Mouse (Mus musculus) spleen, embryonic (tissue): ENCODE measurements around the gene Arhgap31.

Experiments used
- CTCF ChIA-PET: fragments of 350-600 bp; sonication (Branson Sonifier 250); formaldehyde crosslinking; loops from one replicate; lab custom pipeline; 2022; lab: Charles Lee

Arhgap31 gene

GRCm38 (mm10) chr16:38652653-38653052 is 60.4 kb downstream of the Arhgap31 start:
- CTCF ChIA-PET = no interaction called here

GRCm38 (mm10) chr16:38651721-38652231 is 61.3 kb downstream of the Arhgap31 start:
- CTCF ChIA-PET = no interaction called here

- CTCF ChIA-PET = no interaction called here
Observed at GRCm38 (mm10) chr16:38651306-38651705, 61.8 kb downstream of the Arhgap31 start.

DNA sequence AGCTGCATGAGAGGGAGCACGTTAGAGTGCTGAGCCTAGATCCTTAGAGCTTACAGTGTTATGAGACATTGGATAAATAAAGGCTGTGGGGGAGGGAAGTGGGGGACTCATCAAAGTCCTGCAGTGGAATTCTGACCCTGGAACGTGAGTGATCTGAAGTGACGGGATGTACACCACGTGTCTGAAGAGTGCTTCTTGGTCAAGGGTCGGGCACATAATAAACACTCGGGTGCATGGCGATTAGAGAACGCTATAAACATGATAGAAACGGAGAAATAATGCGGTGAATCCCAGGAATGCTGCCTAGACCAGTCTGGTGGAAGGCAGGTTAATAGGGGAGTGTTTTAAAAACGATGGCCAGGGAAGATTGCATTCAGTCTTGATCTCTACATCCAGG is 63.6 kb downstream of the Arhgap31 start:
- CTCF ChIA-PET = no interaction called here

DNA sequence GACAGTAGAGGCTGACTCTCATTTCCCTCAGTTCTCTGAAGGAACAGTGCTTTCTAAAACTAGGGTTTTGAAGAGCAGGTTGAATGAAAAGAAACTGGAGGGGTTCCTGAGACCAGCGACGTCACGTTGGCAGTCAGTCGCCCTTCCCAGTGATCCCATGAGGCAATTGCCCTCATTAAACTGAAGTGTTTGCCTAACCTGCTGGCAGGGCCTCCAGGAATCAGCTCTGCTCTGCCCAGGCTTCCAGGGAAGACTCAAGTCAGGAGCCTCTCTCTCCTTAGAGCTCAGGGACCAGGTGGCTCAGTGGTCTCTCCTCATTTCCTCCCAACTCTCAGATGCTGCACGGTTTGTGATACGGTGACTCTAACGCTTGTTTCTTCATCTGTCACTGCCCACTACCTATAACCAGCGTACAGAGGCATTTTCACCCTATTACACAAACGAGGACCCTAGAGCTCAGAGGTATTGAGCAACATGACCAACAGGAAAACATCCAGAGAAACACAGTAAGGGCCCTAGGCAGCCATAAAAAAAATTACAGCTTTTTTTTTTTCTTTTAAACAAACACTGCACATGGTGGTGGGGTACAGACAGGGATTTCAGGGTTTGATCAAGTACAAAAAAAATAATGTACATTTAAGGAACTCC is 64.2 kb downstream of the Arhgap31 start:
- CTCF ChIA-PET = no interaction called here

- CTCF ChIA-PET = no interaction called here
Observed at GRCm38 (mm10) chr16:38648155-38648554, 64.9 kb downstream of the Arhgap31 start.

DNA sequence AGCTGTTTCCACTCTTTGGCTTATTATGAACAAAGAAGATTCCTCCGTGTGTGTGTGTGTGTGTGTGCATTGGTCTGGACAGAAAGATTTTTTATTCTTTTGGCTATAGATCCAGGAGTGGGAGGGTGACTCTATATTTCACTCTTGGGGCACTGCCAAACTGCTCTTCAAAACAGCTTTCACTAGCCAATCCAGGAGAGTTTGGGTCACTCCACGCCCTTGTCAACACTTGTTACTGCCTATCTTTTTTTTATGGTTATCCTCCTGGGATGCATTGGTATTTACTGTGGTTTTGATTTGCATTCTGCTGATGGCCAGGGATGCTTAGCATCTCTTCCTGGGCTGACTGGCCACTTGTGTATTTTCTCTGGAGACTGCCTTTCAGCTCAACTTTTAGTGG is 68.6 kb downstream of the Arhgap31 start:
- CTCF ChIA-PET = no interaction called here

- CTCF ChIA-PET = interaction anchor here (0.6 kb wide), 1 partner anchor 232 kb away, joined by 4 read pairs; no protein-coding TSS in a partner anchor
Observed at GRCm38 (mm10) chr16:38637085-38637484, 76.0 kb downstream of the Arhgap31 start.

DNA sequence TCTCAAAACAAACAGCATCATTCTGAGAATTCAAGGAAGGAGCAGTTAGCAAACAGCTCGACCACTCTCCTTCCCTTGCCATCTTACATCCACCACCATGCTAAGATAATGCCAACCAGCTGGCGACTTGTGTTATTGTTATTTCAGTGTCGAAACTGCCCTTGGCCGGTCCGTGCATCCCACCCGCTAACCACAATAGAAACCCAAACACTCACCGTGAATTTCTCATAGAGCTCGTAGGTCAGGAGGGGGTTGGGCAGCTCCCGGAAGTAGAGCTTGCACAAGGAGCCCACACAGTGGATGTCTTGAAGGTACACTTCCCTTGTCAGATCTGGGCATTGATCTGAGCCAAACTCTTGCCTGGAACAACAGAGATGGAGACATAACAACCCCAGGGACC is 76.4 kb downstream of the Arhgap31 start:
- CTCF ChIA-PET = interaction anchor here (0.6 kb wide), 1 partner anchor 232 kb away, joined by 4 read pairs; no protein-coding TSS in a partner anchor

GRCm38 (mm10) chr16:38635833-38636390 is 77.2 kb downstream of the Arhgap31 start:
- CTCF ChIA-PET = interaction anchor here (0.5 to 0.7 kb wide), 3 partner anchors 20 to 74 kb away, joined by 3 read pairs; no protein-coding TSS in a partner anchor

DNA sequence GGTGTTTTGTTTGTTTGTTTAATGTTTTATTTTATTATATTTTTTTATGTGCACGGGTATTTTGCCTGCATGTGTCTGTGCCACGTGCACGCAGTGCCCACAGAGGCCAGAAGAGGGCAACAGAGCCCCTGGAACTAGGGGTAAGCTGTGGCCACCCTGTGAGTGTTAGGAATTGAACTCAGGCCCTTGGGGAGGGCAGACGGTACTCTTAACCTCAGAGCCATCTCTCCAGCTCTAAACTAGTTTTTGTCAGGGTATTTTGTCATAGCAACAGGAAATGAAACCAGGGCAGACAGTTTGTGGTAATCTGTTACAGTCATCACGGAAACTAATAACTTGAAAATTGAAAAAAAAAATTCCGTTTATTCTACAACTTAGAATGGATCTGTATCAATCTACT is 80.9 kb downstream of the Arhgap31 start:
- CTCF ChIA-PET = interaction anchor here (0.7 to 1.4 kb wide), 3 partner anchors 45 to 384 kb away, joined by 3 to 5 read pairs (median 4); no protein-coding TSS in a partner anchor

- CTCF ChIA-PET = no interaction called here
Observed at GRCm38 (mm10) chr16:38625811-38626369, 87.2 kb downstream of the Arhgap31 start.

- CTCF ChIA-PET = no interaction called here
Observed at GRCm38 (mm10) chr16:38625411-38625810, 87.7 kb downstream of the Arhgap31 start.

GRCm38 (mm10) chr16:38624303-38624702 is 88.8 kb downstream of the Arhgap31 start:
- CTCF ChIA-PET = no interaction called here

GRCm38 (mm10) chr16:38622283-38622682 is 90.8 kb downstream of the Arhgap31 start:
- CTCF ChIA-PET = interaction anchor here (0.5 kb wide), 1 partner anchor 170 kb away, joined by 4 read pairs; no protein-coding TSS in a partner anchor

DNA sequence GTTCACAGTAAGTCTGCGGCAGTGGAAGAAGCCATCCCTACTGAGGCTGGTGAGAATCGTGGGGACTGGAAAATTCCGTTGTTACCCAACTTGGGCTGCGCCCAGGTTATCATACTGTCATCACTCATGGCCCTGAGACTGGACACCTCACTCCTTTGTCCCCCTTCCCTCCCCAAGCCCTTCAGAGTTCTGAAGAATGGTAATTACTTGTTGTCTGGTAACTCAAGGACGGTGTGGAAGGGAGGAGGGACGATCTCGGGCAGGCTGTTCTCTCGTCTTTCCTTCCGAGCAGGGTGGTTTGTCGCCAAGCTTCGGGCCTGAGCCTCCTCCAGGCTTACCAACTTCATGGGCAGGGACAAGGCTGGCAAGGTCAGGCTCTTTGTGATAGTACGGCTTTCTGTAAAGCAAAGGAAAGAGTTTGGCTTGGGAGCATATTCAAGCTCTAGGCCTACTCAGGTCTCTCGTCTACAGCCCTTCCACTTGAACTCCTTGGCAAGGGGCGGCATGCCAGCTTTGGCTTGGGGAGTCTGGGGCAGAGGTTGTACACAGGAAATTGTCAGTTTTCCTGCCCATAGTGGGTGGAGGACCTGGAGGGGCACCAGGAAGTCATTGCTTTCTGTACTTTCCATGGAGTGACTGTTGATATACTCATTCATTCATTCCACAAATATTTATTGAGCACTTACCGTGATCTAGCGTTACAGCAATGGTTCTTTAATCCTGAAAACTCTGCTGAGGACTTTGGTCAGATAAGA is 92.2 kb downstream of the Arhgap31 start:
- CTCF ChIA-PET = no interaction called here

DNA sequence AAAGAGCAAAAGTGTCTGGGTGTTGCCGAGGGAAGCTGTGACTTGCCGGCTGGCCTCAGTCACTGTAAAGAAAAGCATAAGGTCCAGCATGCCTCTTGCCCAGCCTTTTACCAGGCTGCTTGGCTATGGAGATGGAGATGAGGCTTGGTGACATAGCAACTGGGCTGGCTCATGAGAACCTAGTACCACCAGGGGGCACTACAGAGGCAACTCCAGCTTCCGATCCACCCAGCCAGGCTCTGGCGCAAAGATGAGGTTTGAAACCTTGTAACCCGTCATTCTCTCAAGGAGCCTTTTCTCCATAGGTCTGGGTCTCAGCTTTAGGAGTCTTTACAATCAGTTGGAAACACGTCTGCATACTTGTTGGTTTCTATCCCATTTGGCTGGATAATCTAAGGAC is 94.0 kb downstream of the Arhgap31 start:
- CTCF ChIA-PET = interaction anchor here (0.6 kb wide), 1 partner anchor 51 kb away, joined by 17 read pairs; no protein-coding TSS in a partner anchor

GRCm38 (mm10) chr16:38617977-38618376 is 95.1 kb downstream of the Arhgap31 start:
- CTCF ChIA-PET = interaction anchor here (0.6 kb wide), 1 partner anchor 9 kb away, joined by 3 read pairs; no protein-coding TSS in a partner anchor

DNA sequence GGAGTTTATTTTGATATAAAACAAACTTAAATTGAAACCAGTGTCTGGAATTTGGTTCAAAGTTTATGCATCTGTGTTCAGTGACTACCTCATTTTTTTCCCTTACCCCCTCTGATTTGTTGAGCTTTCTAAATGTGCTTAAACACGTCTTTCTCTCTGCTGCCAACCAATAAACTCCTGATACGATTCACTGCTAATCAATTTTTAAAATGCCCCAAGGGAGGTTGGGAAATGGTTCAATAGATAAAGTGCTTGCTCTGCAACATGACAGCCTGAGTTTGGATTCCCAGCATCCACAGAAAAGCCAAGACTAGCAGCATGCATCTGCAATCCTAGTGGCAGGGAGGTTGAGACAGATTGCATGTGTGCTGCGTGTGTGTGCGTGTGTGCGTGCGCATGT is 99.4 kb downstream of the Arhgap31 start:
- CTCF ChIA-PET = no interaction called here

GRCm38 (mm10) chr16:38612646-38613045 is 100.4 kb downstream of the Arhgap31 start:
- CTCF ChIA-PET = no interaction called here

- CTCF ChIA-PET = no interaction called here
Observed at GRCm38 (mm10) chr16:38609092-38609491, 104.0 kb downstream of the Arhgap31 start.

DNA sequence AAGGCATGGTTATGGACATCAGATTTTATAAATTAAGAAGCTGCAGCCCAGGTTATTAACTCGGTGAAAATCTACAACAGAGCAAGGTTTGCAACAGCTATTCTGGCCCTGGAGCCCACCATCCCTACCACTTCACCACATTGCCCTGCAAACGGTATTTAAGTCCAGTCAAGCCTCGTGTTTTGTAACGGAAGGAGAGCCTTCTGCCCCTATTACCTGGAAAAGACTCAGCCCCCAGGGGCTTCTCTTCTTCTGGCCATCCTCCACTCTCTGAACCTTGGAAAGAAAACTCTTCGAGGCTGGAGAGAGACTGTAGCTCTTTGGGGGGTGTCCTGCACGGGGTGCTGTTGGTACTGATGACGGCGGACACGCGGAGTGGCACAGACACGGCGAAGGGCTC is 104.4 kb downstream of the Arhgap31 start:
- CTCF ChIA-PET = no interaction called here
